Mouse (Mus musculus) G1E-ER4 (cell line): ENCODE data around the gene Slc11a1. TPM values are rescaled to one million over a fixed set of nuclear protein-coding genes. Genes with fewer than 3 reads are reported as not detected.

Experiments used
- GATA1 ChIP-seq: IDR thresholded peaks from one replicate; pipeline ENCODE4 v1.8.0; 2012; ENCODE audit warnings: low read length, inconsistent platforms
- polyA plus RNA-seq: library from polyadenylated mRNA; stranded (reverse); fragments of >175 nt; gene quantifications from 2 replicates; pipeline ENCODE4 v1.2.3, GENCODE M21; 2012

The Slc11a1 gene
- polyA plus RNA-seq, 1 experiment: not detected

DNA sequence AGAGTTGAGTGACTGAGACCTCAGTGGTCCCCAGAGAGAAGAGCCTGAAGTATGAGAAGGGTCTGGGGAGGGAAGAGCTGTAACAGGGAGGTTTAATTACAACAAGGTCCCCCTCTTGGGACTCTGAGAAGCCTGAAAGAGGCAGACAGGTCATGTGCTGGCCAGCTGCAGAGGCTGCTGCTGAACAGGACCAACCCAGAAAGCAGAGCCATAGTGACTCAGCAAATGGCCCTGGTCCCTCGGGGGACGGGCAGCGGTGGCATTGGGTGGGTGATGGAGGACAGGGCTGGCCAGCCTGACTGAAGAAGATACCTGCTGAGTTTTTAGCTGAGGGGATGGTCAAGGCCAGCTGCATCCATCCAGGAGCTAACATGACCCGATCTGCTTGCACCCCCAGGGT, 1.4 kb downstream of the Slc11a1 start:
- TF ChIP-seq GATA1: no peak

DNA sequence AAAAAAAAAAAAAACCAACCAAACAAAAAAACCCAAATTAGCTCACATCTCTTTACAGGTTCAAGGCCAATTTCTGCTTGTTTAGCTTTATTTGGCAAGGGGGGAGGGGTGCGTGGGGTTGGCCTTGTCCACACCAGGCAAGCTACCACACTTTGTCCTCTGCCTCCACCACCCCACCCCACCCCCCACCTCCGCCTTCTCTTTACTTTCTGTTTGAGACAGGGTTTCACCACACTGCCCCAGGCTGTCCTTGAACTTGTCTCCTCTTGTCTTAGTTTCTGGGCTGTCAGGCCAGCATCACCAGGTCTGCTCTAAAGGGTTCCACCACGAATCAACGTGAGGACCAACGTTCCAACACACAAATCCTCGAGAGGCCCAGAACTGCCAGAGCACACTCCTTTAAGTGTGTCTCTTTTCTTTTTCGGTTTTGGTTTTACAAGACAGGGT, 4.1 kb downstream of the Slc11a1 start:
- TF ChIP-seq GATA1: no peak

DNA sequence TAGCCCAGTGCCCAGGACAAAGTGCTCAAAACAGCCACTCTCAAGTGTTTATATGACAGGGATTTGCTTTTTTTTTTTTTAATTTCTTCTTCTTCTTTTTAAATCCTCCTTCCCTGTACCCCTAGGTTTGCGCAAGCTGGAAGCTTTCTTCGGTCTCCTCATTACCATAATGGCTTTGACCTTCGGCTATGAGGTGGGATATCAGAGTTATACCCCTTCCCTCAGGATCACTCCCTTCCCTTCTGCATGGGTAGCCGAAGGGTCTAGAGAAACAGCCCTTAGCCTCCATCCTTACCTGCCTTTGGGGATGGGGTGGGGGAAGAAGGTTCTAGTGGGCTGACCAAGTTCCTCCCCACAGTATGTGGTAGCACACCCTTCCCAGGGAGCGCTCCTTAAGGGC, 5.5 kb downstream of the Slc11a1 start:
- TF ChIP-seq GATA1: no peak

- TF ChIP-seq GATA1: no peak
These were observed 6.6 kb downstream of the Slc11a1 start for GRCm38 (mm10) chr1:74381588-74382021.

DNA sequence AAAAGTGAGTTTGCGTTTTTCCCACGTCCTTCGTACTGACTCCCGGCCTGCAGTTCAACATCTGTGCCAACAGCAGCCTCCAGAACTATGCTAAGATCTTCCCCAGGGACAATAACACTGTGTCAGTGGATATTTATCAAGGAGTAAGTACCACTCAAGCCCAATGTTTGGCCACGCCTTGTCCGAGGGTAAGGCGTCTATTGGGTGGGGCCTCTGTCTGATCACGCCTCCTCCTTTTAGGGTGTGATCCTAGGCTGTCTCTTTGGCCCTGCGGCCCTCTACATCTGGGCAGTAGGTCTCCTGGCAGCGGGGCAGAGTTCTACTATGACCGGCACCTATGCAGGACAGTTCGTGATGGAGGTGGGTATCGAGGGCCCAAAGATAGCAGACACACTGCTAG, 8.4 kb downstream of the Slc11a1 start:
- TF ChIP-seq GATA1: no peak

DNA sequence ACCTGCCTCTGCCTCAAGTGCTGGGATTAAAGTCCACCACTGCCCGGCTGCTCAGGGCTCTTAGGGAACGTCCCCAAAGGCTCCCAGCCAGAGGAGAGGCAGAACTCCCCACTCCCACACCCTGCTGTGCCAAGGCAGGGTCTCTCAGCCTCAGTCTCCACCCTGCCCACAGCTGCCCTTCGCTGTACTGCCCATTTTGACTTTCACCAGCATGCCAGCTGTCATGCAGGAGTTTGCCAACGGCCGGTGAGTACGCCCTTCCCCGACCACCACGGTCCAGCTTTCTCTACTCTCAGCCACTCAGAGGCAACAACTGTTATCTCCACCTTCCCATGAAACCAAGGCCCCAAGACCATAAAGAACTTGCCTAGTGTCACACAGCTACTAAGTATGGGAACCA, 9.5 kb downstream of the Slc11a1 start:
- TF ChIP-seq GATA1: no peak

GRCm38 (mm10) chr1:74385064-74385463, 10.1 kb downstream of the Slc11a1 start:
- no peak for TF ChIP-seq GATA1

DNA sequence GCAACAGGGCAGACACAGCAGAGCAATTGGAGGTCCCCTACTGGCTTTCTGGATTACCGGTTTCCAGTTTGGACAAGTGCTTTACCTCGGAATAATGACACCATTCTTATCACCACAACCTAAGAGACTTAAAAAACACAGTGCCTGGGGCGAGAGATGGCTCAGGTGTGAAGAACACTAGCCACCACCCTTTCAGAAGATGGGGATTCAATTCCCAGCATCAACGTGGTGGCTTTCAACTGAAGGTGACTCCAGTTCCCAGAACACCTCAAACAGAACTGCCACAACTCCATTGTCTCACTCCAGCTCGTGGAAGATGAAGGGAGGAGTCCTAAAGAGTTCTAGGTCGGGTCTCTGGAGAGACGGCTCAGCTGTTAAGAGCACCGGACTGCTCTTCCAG, 10.5 kb downstream of the Slc11a1 start:
- TF ChIP-seq GATA1: no peak

GRCm38 (mm10) chr1:74386363-74386713, 11.3 kb downstream of the Slc11a1 start:
- no peak for TF ChIP-seq GATA1

DNA sequence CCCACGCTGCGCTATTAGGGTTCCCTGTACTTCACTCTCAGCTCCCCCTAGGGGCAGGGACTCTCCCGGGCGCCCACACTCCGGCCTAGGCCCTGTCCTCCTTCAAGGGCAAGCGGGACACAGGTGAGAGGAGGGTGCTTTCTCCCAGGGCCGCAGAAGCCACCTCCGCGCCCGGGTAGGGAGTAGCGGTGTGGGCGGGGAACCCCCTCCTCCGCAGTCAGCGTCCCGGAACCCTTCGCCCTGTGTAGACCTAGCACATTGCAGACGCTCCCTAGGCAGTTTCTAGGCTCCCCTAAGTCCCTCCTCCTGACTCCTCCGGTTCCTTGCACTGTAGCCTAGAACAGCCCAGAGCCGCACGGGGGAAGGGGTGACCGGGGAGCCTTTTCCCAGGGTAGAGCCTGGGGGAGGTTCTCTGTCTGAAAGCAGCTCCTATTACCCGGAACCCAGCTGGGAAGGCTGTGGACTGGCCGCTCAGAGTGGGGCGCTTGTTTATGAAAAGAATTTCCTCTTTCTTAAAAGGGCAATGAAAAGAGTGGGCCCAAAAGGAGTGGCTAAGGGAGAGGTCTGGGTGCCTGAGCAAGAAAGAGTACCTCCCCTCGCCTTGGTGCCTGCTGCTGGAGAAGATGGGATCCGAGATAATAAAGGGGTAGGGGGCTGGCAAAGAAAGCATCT, 11.9 kb downstream of the Slc11a1 start:
- no peak for TF ChIP-seq GATA1

DNA sequence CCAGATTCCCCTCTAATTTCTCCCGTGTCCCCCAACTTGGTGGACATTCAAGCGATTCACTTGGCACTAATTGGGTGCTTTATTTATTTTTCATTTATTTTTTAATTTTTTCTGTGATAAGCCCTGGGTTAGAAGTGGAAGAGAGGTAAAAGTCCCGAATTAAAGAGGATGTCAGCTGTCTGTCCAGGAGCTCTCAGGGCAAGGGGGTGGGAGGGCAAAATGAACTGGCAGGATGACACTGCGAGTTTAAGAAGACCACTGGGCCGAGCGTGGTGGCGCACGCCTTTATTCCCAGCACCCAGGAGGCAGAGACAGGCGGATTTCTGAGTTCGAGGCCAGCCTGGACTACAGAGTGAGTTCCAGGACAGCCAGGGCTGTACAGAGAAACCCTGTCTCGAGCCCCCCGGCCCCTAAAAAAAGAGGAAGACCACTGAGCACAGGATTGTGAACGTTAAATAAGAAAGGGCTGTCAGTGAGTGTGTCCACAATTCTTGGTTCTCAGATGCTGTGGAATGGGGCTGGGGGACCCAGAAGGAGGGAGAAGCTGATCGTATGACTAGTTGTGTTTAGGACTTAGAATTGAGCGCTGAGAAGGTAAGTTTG, 12.5 kb downstream of the Slc11a1 start:
- TF ChIP-seq GATA1: no peak

GRCm38 (mm10) chr1:74388398-74388920, 13.5 kb downstream of the Slc11a1 start:
- no peak for TF ChIP-seq GATA1

DNA sequence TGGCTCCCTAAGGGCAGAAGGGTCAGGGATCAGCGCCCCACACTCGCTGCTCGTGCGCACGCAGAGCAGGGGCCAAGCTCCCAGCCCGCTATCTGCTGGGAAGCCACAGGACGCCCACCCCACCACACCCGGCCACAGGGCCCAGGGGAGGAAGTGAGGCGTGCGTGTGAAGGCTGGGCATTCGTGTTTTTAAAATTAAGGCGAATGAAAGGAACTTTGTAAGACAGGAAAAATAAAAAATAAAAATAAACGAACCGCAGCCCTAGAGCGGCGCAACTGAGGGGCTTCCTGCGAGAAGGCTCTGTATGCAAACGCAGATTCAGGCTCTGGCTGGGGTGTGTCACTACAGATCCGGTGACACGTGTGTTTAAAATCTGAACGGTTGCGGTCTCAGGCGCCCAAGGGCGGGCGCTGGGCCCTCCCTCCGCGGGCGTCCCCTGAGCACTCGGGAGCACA, 14.9 kb downstream of the Slc11a1 start:
- no peak for TF ChIP-seq GATA1

- TF ChIP-seq GATA1: no peak
These were observed 15.4 kb downstream of the Slc11a1 start for GRCm38 (mm10) chr1:74390287-74390906.

DNA sequence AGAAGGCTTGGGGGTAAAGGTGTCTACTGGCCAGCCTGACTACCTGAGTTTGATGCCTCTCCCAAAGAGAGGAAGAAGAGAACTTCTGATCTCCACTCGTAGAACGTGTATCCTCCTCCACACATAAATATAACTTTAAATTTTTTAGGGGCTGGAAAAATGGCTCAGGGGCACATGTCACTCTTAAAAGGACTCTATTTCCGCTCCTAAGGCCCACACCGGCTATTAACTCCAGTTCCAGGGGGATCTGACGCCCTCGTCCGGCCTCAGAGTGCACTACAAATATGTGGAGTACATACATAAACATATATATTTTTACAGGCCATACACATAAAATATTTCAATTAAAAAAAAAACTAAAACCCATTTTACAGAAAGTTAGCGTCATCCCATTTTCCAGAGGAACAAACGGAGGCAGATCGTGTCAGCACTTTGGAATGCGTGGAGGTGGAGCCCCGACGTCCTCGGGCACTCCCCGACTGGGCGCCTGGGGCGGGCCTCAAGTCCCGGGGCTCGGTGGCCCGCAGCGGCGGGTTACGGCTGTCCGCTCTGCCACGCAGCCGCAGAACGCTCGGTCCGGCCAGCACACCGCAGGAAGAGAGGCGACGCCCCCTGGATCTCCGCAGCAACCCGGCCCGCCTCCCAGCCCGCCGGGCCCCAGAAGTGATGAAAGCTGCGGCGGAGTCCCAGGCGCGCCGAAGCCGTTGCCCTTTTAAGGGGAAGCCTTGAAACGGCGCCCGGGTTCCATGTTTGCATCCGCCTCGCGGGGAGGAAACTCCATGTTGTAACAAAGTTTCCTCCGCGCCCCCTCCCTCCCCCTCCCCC, 16.1 kb downstream of the Slc11a1 start, which contains the start of gene Ctdsp1:
TSS of gene Ctdsp1 (plus strand) at position 586 of the 825 bp plus-strand sequence.
- no peak for TF ChIP-seq GATA1

GRCm38 (mm10) chr1:74391844-74392441, 16.9 kb downstream of the Slc11a1 start:
- TF ChIP-seq GATA1: no peak
